Mouse (Mus musculus): ENCODE measurements around the gene Dscam. TPM values are rescaled to one million over a fixed set of nuclear protein-coding genes. Genes with fewer than 3 reads are reported as not detected.

The Dscam gene
- polyA plus RNA-seq, 1 experiment from 2014 or later: 8.2 TPM

- DNase-seq (ENCODE audit: low spot score) (no peak), ATAC-seq (no peak)
- no peaks in the 10 kb centered on the region for H3K27me3 ChIP-seq (replicated peaks; ENCODE audit: control insufficient read depth, insufficient read depth, low read length)
- H3K4me3 ChIP-seq (ENCODE audit: low read depth, low read length): no peak overlapping the region
- H3K9ac ChIP-seq (ENCODE audit: low read length): no peak overlapping the region
- no peak overlapping the region for H3K4me2 ChIP-seq (ENCODE audit: low read length)
- H3K9me3 ChIP-seq (replicated peaks; ENCODE audit: control insufficient read depth, low read length): no peaks in the 10 kb centered on the region
- WGBS: 94% methylated on average over 1 of the region's 1 CpGs
- H3K36me3 ChIP-seq (ENCODE audit: control insufficient read depth, insufficient read depth, low read length): no peaks in the 10 kb centered on the region
- H3K4me1 ChIP-seq (ENCODE audit: control insufficient read depth, insufficient read depth, low read length): peaks cover 8% of the 10 kb centered on the region
- H3K27ac ChIP-seq (ENCODE audit: low read depth, low read length): 0 out of 2 replicates have a peak overlapping the region, but pooled peaks have one; percentile 27
Observed at GRCm38 (mm10) chr16:96928011-96928410, 242.5 kb downstream of the Dscam start.

- Histone ChIP-seq H3K4me1 (ENCODE audit: control insufficient read depth, insufficient read depth, low read length) (peaks cover 8% of the 10 kb centered on the region), H3K36me3 (ENCODE audit: control insufficient read depth, insufficient read depth, low read length) (no peaks in the 10 kb centered on the region), H3K9me3 (replicated peaks; ENCODE audit: control insufficient read depth, low read length) (no peaks in the 10 kb centered on the region), H3K4me3 (ENCODE audit: low read depth, low read length) (no peak overlapping the region), H3K4me2 (ENCODE audit: low read length) (no peak overlapping the region), H3K9ac (ENCODE audit: low read length) (no peak overlapping the region), H3K27ac (ENCODE audit: low read depth, low read length) (no peak overlapping the region), H3K27me3 (replicated peaks; ENCODE audit: control insufficient read depth, insufficient read depth, low read length) (no peaks in the 10 kb centered on the region)
- ATAC-seq: no peak; the same call in 1 of the 2 replicates
- no peak for DNase-seq (ENCODE audit: low spot score)
Observed at GRCm38 (mm10) chr16:96927408-96927807, 243.1 kb downstream of the Dscam start.

GRCm38 (mm10) chr16:96926977-96927376, 243.6 kb downstream of the Dscam start:
- DNase-seq (ENCODE audit: low spot score) (peak; percentile 62), ATAC-seq (peak; percentile 55; the same call in 1 of the 2 replicates)
- Histone ChIP-seq H3K4me3 (ENCODE audit: low read depth, low read length) (no peak overlapping the region), H3K9me3 (replicated peaks; ENCODE audit: control insufficient read depth, low read length) (no peaks in the 10 kb centered on the region), H3K27ac (ENCODE audit: low read depth, low read length) (no peak overlapping the region), H3K9ac (ENCODE audit: low read length) (no peak overlapping the region), H3K4me2 (ENCODE audit: low read length) (no peak overlapping the region), H3K27me3 (replicated peaks; ENCODE audit: control insufficient read depth, insufficient read depth, low read length) (no peaks in the 10 kb centered on the region), H3K4me1 (ENCODE audit: control insufficient read depth, insufficient read depth, low read length) (peaks cover 8% of the 10 kb centered on the region), H3K36me3 (ENCODE audit: control insufficient read depth, insufficient read depth, low read length) (no peaks in the 10 kb centered on the region)
- WGBS: 42% methylated on average over 3 of the region's 3 CpGs

- H3K27me3 ChIP-seq (replicated peaks; ENCODE audit: control insufficient read depth, insufficient read depth, low read length): no peaks in the 10 kb centered on the region
- H3K9me3 ChIP-seq (replicated peaks; ENCODE audit: control insufficient read depth, low read length): no peaks in the 10 kb centered on the region
- no peak for ATAC-seq
- no peak overlapping the region for H3K9ac ChIP-seq (ENCODE audit: low read length)
- DNase-seq (ENCODE audit: low spot score): no peak
- H3K27ac ChIP-seq (ENCODE audit: low read depth, low read length): no peak overlapping the region
- H3K36me3 ChIP-seq (ENCODE audit: control insufficient read depth, insufficient read depth, low read length): no peaks in the 10 kb centered on the region
- H3K4me1 ChIP-seq (ENCODE audit: control insufficient read depth, insufficient read depth, low read length): peaks cover 13% of the 10 kb centered on the region
- H3K4me3 ChIP-seq (ENCODE audit: low read depth, low read length): no peak overlapping the region
- 91% methylated on average over 4 of the region's 4 CpGs for WGBS
- no peak overlapping the region for H3K4me2 ChIP-seq (ENCODE audit: low read length)
Observed at GRCm38 (mm10) chr16:96923941-96924340, 246.6 kb downstream of the Dscam start.

- Histone ChIP-seq H3K9me3 (replicated peaks; ENCODE audit: control insufficient read depth, low read length) (no peaks in the 10 kb centered on the region), H3K27ac (ENCODE audit: low read depth, low read length) (no peak overlapping the region), H3K4me2 (ENCODE audit: low read length) (no peak overlapping the region), H3K36me3 (ENCODE audit: control insufficient read depth, insufficient read depth, low read length) (no peaks in the 10 kb centered on the region), H3K4me1 (ENCODE audit: control insufficient read depth, insufficient read depth, low read length) (no peaks in the 10 kb centered on the region), H3K27me3 (replicated peaks; ENCODE audit: control insufficient read depth, insufficient read depth, low read length) (no peaks in the 10 kb centered on the region), H3K4me3 (ENCODE audit: low read depth, low read length) (no peak overlapping the region), H3K9ac (ENCODE audit: low read length) (no peak overlapping the region)
- WGBS: 88% methylated on average over 3 of the region's 3 CpGs
- no peak for DNase-seq (ENCODE audit: low spot score)
- no peak for ATAC-seq
Observed at GRCm38 (mm10) chr16:96914495-96914894, 256.1 kb downstream of the Dscam start.

GRCm38 (mm10) chr16:96912836-96913235, 257.7 kb downstream of the Dscam start:
- 78% methylated on average over 7 of the region's 7 CpGs for WGBS
- no peak overlapping the region for H3K27ac ChIP-seq (ENCODE audit: low read depth, low read length)

GRCm38 (mm10) chr16:96912103-96912502, 258.4 kb downstream of the Dscam start:
- ATAC-seq (no peak), DNase-seq (ENCODE audit: low spot score) (no peak)
- Histone ChIP-seq H3K9ac (ENCODE audit: low read length) (no peak overlapping the region), H3K4me1 (ENCODE audit: control insufficient read depth, insufficient read depth, low read length) (no peaks in the 10 kb centered on the region), H3K4me3 (ENCODE audit: low read depth, low read length) (no peak overlapping the region), H3K4me2 (ENCODE audit: low read length) (no peak overlapping the region), H3K27ac (ENCODE audit: low read depth, low read length) (no peak overlapping the region), H3K36me3 (ENCODE audit: control insufficient read depth, insufficient read depth, low read length) (no peaks in the 10 kb centered on the region), H3K9me3 (replicated peaks; ENCODE audit: control insufficient read depth, low read length) (no peaks in the 10 kb centered on the region), H3K27me3 (replicated peaks; ENCODE audit: control insufficient read depth, insufficient read depth, low read length) (no peaks in the 10 kb centered on the region)
- WGBS: 85% methylated on average over 2 of the region's 2 CpGs

More at GRCm38 (mm10) chr16:96912836-96913235, 257.7 kb downstream of the Dscam start:
- Histone ChIP-seq H3K9me3 (replicated peaks; ENCODE audit: control insufficient read depth, low read length) (no peaks in the 10 kb centered on the region), H3K27me3 (replicated peaks; ENCODE audit: control insufficient read depth, insufficient read depth, low read length) (no peaks in the 10 kb centered on the region), H3K9ac (ENCODE audit: low read length) (no peak overlapping the region), H3K36me3 (ENCODE audit: control insufficient read depth, insufficient read depth, low read length) (no peaks in the 10 kb centered on the region), H3K4me2 (ENCODE audit: low read length) (no peak overlapping the region), H3K4me1 (ENCODE audit: control insufficient read depth, insufficient read depth, low read length) (no peaks in the 10 kb centered on the region), H3K4me3 (ENCODE audit: low read depth, low read length) (no peak overlapping the region)
- DNase-seq (ENCODE audit: low spot score): no peak
- no peak for ATAC-seq

- no peaks in the 10 kb centered on the region for H3K36me3 ChIP-seq (ENCODE audit: control insufficient read depth, insufficient read depth, low read length)
- no peak for DNase-seq (ENCODE audit: low spot score)
- no peaks in the 10 kb centered on the region for H3K9me3 ChIP-seq (replicated peaks; ENCODE audit: control insufficient read depth, low read length)
- no peak overlapping the region for H3K4me3 ChIP-seq (ENCODE audit: low read depth, low read length)
- H3K4me2 ChIP-seq (ENCODE audit: low read length): no peak overlapping the region
- ATAC-seq: no peak
- 72% methylated on average over 4 of the region's 4 CpGs for WGBS
- H3K9ac ChIP-seq (ENCODE audit: low read length): no peak overlapping the region
- no peak overlapping the region for H3K27ac ChIP-seq (ENCODE audit: low read depth, low read length)
- H3K4me1 ChIP-seq (ENCODE audit: control insufficient read depth, insufficient read depth, low read length): no peaks in the 10 kb centered on the region
- no peaks in the 10 kb centered on the region for H3K27me3 ChIP-seq (replicated peaks; ENCODE audit: control insufficient read depth, insufficient read depth, low read length)
Observed at GRCm38 (mm10) chr16:96910405-96911164, 260.0 kb downstream of the Dscam start.

GRCm38 (mm10) chr16:96907818-96908217, 262.7 kb downstream of the Dscam start:
- H3K36me3 ChIP-seq (ENCODE audit: control insufficient read depth, insufficient read depth, low read length): no peaks in the 10 kb centered on the region
- H3K4me2 ChIP-seq (ENCODE audit: low read length): no peak overlapping the region
- 71% methylated on average over 1 of the region's 1 CpGs for WGBS
- no peaks in the 10 kb centered on the region for H3K27me3 ChIP-seq (replicated peaks; ENCODE audit: control insufficient read depth, insufficient read depth, low read length)
- ATAC-seq (no peak), DNase-seq (ENCODE audit: low spot score) (no peak)
- H3K9ac ChIP-seq (ENCODE audit: low read length): no peak overlapping the region
- H3K4me1 ChIP-seq (ENCODE audit: control insufficient read depth, insufficient read depth, low read length): no peaks in the 10 kb centered on the region
- H3K4me3 ChIP-seq (ENCODE audit: low read depth, low read length): no peak overlapping the region
- H3K27ac ChIP-seq (ENCODE audit: low read depth, low read length): no peak overlapping the region
- H3K9me3 ChIP-seq (replicated peaks; ENCODE audit: control insufficient read depth, low read length): no peaks in the 10 kb centered on the region

All from forebrain, embryonic 14.5 days (tissue).